Mouse (Mus musculus): Measurements from ENCODE around the gene Tnfrsf8. TPM values are rescaled to one million over a fixed set of nuclear protein-coding genes. Genes with fewer than 3 reads are reported as not detected.
"Not testable (repeated sequence)": the region's sequence is repeated elsewhere in the genome, so short reads cannot be mapped to it uniquely, and the experiment has no call there.

The Tnfrsf8 gene
- total RNA-seq (2021), result 1 to 10 TPM in 1 of 2 experiments, under 1 TPM in 1; 0.77 to 1.3 TPM

- intact Hi-C loops (cut with DNase I), result no loop called here
- no peak for DNase-seq (ENCODE audit: low spot score in 2 of 2)
These were observed at the start of gene Tnfrsf8 for GRCm38 (mm10) chr4:145314836-145315467. Gene Tnfrsf8 (minus strand): TSS chr4:145315164.

GRCm38 (mm10) chr4:145361635-145362034 is 46.7 kb upstream of the Tnfrsf8 start:
- intact Hi-C loops (cut with DNase I); DNase-seq (ENCODE audit: low spot score in 2 of 2): not testable (repeated sequence)

- no peak for DNase-seq (ENCODE audit: low spot score in 2 of 2)
- intact Hi-C loops (cut with DNase I), result no loop called here
These were observed 46.1 kb upstream of the Tnfrsf8 start for GRCm38 (mm10) chr4:145361065-145361464.

GRCm38 (mm10) chr4:145360567-145360966 is 45.6 kb upstream of the Tnfrsf8 start:
- no peak for DNase-seq (ENCODE audit: low spot score in 2 of 2)
- intact Hi-C loops (cut with DNase I), result no loop called here

- no peak for DNase-seq (ENCODE audit: low spot score in 2 of 2)
- intact Hi-C loops (cut with DNase I), result no loop called here
These were observed 41.3 kb upstream of the Tnfrsf8 start for GRCm38 (mm10) chr4:145356234-145356633.

- no peak for DNase-seq (ENCODE audit: low spot score in 2 of 2)
- intact Hi-C loops (cut with DNase I), result no loop called here
These were observed 38.9 kb upstream of the Tnfrsf8 start for GRCm38 (mm10) chr4:145353855-145354254.

- intact Hi-C loops (cut with DNase I), result no loop called here
- no peak for DNase-seq (ENCODE audit: low spot score in 2 of 2)
These were observed 30.0 kb upstream of the Tnfrsf8 start for GRCm38 (mm10) chr4:145344948-145345347.

GRCm38 (mm10) chr4:145341879-145342809 is 27.2 kb upstream of the Tnfrsf8 start:
- no peak for DNase-seq (ENCODE audit: low spot score in 2 of 2)
- intact Hi-C loops (cut with DNase I), result no loop called here

GRCm38 (mm10) chr4:145337906-145338858 is 23.2 kb upstream of the Tnfrsf8 start:
- intact Hi-C loops (cut with DNase I), result no loop called here

GRCm38 (mm10) chr4:145336587-145336986 is 21.6 kb upstream of the Tnfrsf8 start:
- no peak for DNase-seq (ENCODE audit: low spot score in 2 of 2)
- intact Hi-C loops (cut with DNase I), result no loop called here

More at GRCm38 (mm10) chr4:145337906-145338858, 23.2 kb upstream of the Tnfrsf8 start:
- no peak for DNase-seq (ENCODE audit: low spot score in 2 of 2)

GRCm38 (mm10) chr4:145336019-145336418 is 21.1 kb upstream of the Tnfrsf8 start:
- no peak for DNase-seq (ENCODE audit: low spot score in 2 of 2)
- intact Hi-C loops (cut with DNase I), result no loop called here

- intact Hi-C loops (cut with DNase I), result no loop called here
- DNase-seq (ENCODE audit: low spot score in 2 of 2), result no peak
These were observed 8.7 kb upstream of the Tnfrsf8 start for GRCm38 (mm10) chr4:145323631-145324030.

- no peak for DNase-seq (ENCODE audit: low spot score in 2 of 2)
- intact Hi-C loops (cut with DNase I), result no loop called here
These were observed 8.1 kb upstream of the Tnfrsf8 start for GRCm38 (mm10) chr4:145322995-145323627.

GRCm38 (mm10) chr4:145322211-145322610 is 7.2 kb upstream of the Tnfrsf8 start:
- intact Hi-C loops (cut with DNase I), result no loop called here

GRCm38 (mm10) chr4:145320624-145321023 is 5.7 kb upstream of the Tnfrsf8 start:
- DNase-seq (ENCODE audit: low spot score in 2 of 2), result no peak
- intact Hi-C loops (cut with DNase I), result no loop called here

More at GRCm38 (mm10) chr4:145322211-145322610, 7.2 kb upstream of the Tnfrsf8 start:
- no peak for DNase-seq (ENCODE audit: low spot score in 2 of 2)

GRCm38 (mm10) chr4:145319274-145320226 is 4.6 kb upstream of the Tnfrsf8 start:
- intact Hi-C loops (cut with DNase I), result no loop called here
- DNase-seq (ENCODE audit: low spot score in 2 of 2), result peak; percentile 44 to 59

- intact Hi-C loops (cut with DNase I), result no loop called here
- no peak for DNase-seq (ENCODE audit: low spot score in 2 of 2)
These were observed 1.7 kb upstream of the Tnfrsf8 start for GRCm38 (mm10) chr4:145316708-145317107.

GRCm38 (mm10) chr4:145313966-145314365 is 998 bp downstream of the Tnfrsf8 start:
- intact Hi-C loops (cut with DNase I), result no loop called here
- no peak for DNase-seq (ENCODE audit: low spot score in 2 of 2)

Data from left cerebral cortex, postnatal 36 days (tissue).